Mouse (Mus musculus): Measurements from ENCODE around the gene Rgcc. TPM values are rescaled to one million over a fixed set of nuclear protein-coding genes. Genes with fewer than 3 reads are reported as not detected.

Rgcc gene
- polyA plus RNA-seq, 1 experiment from 2014 or later = 45.4 TPM

DNA sequence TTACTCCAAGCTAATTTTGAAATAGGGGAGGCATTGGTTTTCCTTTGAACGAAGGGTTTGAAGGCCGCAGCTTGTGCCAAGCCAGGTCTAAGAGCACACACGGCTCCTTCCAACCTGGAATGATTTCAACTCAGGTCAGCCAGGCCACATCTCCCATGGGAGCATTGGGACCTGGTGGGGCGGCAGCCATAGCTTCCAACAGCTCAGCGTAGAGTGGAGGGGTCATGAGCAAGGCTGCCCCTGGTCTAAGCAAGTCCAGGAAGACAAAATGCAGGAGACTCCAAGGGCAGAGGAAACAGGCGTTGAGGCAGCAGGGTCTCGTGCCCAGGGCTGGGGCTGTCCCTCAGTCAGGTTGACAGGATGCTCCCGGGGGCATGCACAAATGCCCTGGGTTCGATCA is 28.5 kb downstream of the Rgcc start:
- H3K27ac ChIP-seq (replicated peaks) = no peak overlapping the region
- ATAC-seq (ENCODE audit: low FRiP score, low TSS enrichment) (no peak), DNase-seq (ENCODE audit: low spot score) (no peak)
- H3K4me2 ChIP-seq (replicated peaks; ENCODE audit: low read depth) = no peak overlapping the region
- TF ChIP-seq CTCF (IDR thresholded peaks at IDR 0.05; ENCODE audit: low read depth) = no peak
- TF ChIP-seq EP300 (optimal IDR thresholded peaks at IDR 0.05) = no peak
- H3K9me3 ChIP-seq (ENCODE audit: control insufficient read depth, low read length) = no peaks in the 10 kb centered on the region
- H3K36me3 ChIP-seq (ENCODE audit: control insufficient read depth, insufficient read depth, low read length) = no peaks in the 10 kb centered on the region
- 85% methylated on average over 9 of the region's 9 CpGs for WGBS
- H3K27me3 ChIP-seq (ENCODE audit: control insufficient read depth, insufficient read depth, low read length) = no peaks in the 10 kb centered on the region
- H3K4me1 ChIP-seq (replicated peaks; ENCODE audit: control insufficient read depth, insufficient read depth) = no peaks in the 10 kb centered on the region
- H3K4me3 ChIP-seq (ENCODE audit: low read depth, low read length) = no peak overlapping the region
- no peak overlapping the region for H3K9ac ChIP-seq (ENCODE audit: low read length)

DNA sequence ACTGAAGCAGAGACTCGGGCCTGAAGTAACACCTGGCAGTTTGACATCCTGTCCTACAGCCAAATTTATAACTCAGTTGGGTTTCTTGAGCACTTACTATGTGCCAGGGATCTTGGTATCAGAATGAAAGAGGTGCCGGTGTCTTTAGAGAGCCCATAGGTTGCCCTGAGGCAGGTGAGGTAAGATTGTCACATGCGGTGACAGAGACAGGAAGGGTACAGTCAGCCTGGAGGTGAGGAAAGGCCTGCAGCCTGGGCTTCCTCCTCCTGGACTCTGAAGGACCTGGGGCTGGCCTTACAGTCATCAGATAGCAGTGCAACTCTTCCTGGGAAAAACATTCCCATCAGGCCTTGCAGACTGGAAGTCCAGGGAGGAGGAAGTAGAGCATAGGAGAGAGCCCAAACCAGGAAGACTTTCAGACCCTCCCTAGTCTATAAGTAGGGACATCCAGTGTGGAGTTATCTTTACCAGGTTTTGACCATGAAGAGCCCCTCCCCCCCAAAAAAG is 29.2 kb downstream of the Rgcc start:
- H3K4me1 ChIP-seq (replicated peaks; ENCODE audit: control insufficient read depth, insufficient read depth) = no peaks in the 10 kb centered on the region
- DNase-seq (ENCODE audit: low spot score) (no peak), ATAC-seq (ENCODE audit: low FRiP score, low TSS enrichment) (no peak)
- H3K9ac ChIP-seq (ENCODE audit: low read length) = no peak overlapping the region
- H3K27ac ChIP-seq (replicated peaks) = no peak overlapping the region
- no peaks in the 10 kb centered on the region for H3K9me3 ChIP-seq (ENCODE audit: control insufficient read depth, low read length)
- no peak overlapping the region for H3K4me3 ChIP-seq (ENCODE audit: low read depth, low read length)
- H3K4me2 ChIP-seq (replicated peaks; ENCODE audit: low read depth) = no peak overlapping the region
- TF ChIP-seq CTCF (IDR thresholded peaks at IDR 0.05; ENCODE audit: low read depth) = no peak
- TF ChIP-seq EP300 (optimal IDR thresholded peaks at IDR 0.05) = no peak
- WGBS = 88% methylated on average over 3 of the region's 3 CpGs
- H3K27me3 ChIP-seq (ENCODE audit: control insufficient read depth, insufficient read depth, low read length) = no peaks in the 10 kb centered on the region
- H3K36me3 ChIP-seq (ENCODE audit: control insufficient read depth, insufficient read depth, low read length) = no peaks in the 10 kb centered on the region

DNA sequence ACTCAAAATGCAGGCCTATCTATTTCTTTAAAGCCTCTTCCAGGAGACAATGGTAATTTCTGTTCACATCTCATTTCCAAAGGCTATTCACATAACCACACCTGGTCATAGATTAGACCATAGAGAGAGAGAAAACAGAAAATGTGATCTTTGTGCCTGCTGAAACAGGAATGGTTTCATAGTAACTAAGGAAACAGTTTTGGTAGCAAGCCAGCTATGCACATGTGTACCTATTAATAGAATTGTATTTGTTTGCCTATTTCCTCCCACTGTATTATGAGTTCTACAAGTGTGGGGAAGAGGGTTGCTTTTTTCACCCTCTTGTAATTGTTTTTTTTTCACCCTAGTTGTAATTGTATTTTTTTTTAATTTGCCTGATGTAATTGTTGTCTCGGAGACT is 31.9 kb downstream of the Rgcc start:
- Histone ChIP-seq H3K4me3 (ENCODE audit: low read depth, low read length) (no peak overlapping the region), H3K9me3 (ENCODE audit: control insufficient read depth, low read length) (no peaks in the 10 kb centered on the region), H3K27me3 (ENCODE audit: control insufficient read depth, insufficient read depth, low read length) (no peaks in the 10 kb centered on the region), H3K9ac (ENCODE audit: low read length) (no peak overlapping the region), H3K4me2 (replicated peaks; ENCODE audit: low read depth) (no peak overlapping the region), H3K27ac (replicated peaks) (no peak overlapping the region), H3K36me3 (ENCODE audit: control insufficient read depth, insufficient read depth, low read length) (no peaks in the 10 kb centered on the region), H3K4me1 (replicated peaks; ENCODE audit: control insufficient read depth, insufficient read depth) (no peaks in the 10 kb centered on the region)
- 51% methylated on average over 1 of the region's 1 CpGs for WGBS
- TF ChIP-seq EP300 (optimal IDR thresholded peaks at IDR 0.05) (no peak), CTCF (IDR thresholded peaks at IDR 0.05; ENCODE audit: low read depth) (no peak)
- DNase-seq (ENCODE audit: low spot score) = no peak
- ATAC-seq (ENCODE audit: low FRiP score, low TSS enrichment) = peak; percentile 53; the same call in 1 of the 2 replicates

DNA sequence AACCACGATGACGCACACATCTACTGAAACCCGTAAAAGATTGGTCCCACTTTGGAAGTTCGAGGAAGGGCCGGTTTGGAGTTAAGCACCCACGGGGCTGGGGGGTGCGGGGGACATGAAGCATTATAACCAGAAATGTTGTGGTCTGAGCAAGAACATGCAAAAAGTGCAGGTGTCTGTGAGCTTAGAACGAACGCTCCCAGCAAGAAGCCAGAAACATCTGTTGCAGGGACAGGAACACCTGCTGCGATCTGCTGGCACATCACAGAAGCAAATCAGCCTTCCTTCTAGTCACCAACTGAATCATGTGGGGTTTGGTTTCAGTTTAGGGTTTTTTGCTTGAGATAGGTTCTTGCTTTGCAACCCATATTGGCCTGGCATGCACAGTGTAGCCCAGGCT is 33.6 kb downstream of the Rgcc start:
- H3K36me3 ChIP-seq (ENCODE audit: control insufficient read depth, insufficient read depth, low read length) = no peaks in the 10 kb centered on the region
- H3K27ac ChIP-seq (replicated peaks) = no peak overlapping the region
- no peaks in the 10 kb centered on the region for H3K9me3 ChIP-seq (ENCODE audit: control insufficient read depth, low read length)
- no peak for TF ChIP-seq CTCF (IDR thresholded peaks at IDR 0.05; ENCODE audit: low read depth)
- no peak for TF ChIP-seq EP300 (optimal IDR thresholded peaks at IDR 0.05)
- ATAC-seq (ENCODE audit: low FRiP score, low TSS enrichment) (no peak), DNase-seq (ENCODE audit: low spot score) (no peak)
- 86% methylated on average over 10 of the region's 10 CpGs for WGBS
- no peaks in the 10 kb centered on the region for H3K4me1 ChIP-seq (replicated peaks; ENCODE audit: control insufficient read depth, insufficient read depth)
- H3K27me3 ChIP-seq (ENCODE audit: control insufficient read depth, insufficient read depth, low read length) = no peaks in the 10 kb centered on the region
- no peak overlapping the region for H3K4me2 ChIP-seq (replicated peaks; ENCODE audit: low read depth)
- H3K4me3 ChIP-seq (ENCODE audit: low read depth, low read length) = no peak overlapping the region
- H3K9ac ChIP-seq (ENCODE audit: low read length) = no peak overlapping the region

DNA sequence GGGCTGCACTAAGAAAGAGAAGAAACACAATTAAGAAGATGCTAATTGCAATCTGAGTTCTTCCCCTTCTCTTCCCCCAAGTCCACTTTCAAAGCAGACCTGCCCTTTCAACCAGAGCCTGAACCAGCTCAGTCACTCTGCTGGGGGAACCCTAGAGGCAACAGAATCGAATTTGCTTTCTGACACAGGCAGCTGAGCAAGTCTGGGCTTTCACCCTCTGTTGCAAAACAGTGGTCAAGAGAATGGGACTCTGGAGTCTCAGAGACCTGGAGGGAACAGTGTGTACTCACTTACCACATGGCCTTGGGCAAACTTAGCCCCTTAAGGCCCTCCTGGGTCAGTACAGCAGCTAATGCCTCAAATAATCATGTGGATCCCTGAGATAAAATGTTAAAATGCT is 34.1 kb downstream of the Rgcc start:
- no peaks in the 10 kb centered on the region for H3K4me1 ChIP-seq (replicated peaks; ENCODE audit: control insufficient read depth, insufficient read depth)
- TF ChIP-seq CTCF (IDR thresholded peaks at IDR 0.05; ENCODE audit: low read depth) (no peak), EP300 (optimal IDR thresholded peaks at IDR 0.05) (no peak)
- H3K36me3 ChIP-seq (ENCODE audit: control insufficient read depth, insufficient read depth, low read length) = no peaks in the 10 kb centered on the region
- H3K9ac ChIP-seq (ENCODE audit: low read length) = no peak overlapping the region
- no peak overlapping the region for H3K27ac ChIP-seq (replicated peaks)
- H3K4me3 ChIP-seq (ENCODE audit: low read depth, low read length) = no peak overlapping the region
- no peaks in the 10 kb centered on the region for H3K9me3 ChIP-seq (ENCODE audit: control insufficient read depth, low read length)
- WGBS = 67% methylated on average over 1 of the region's 1 CpGs
- no peak for ATAC-seq (ENCODE audit: low FRiP score, low TSS enrichment)
- H3K4me2 ChIP-seq (replicated peaks; ENCODE audit: low read depth) = no peak overlapping the region
- no peak for DNase-seq (ENCODE audit: low spot score)
- no peaks in the 10 kb centered on the region for H3K27me3 ChIP-seq (ENCODE audit: control insufficient read depth, insufficient read depth, low read length)

DNA sequence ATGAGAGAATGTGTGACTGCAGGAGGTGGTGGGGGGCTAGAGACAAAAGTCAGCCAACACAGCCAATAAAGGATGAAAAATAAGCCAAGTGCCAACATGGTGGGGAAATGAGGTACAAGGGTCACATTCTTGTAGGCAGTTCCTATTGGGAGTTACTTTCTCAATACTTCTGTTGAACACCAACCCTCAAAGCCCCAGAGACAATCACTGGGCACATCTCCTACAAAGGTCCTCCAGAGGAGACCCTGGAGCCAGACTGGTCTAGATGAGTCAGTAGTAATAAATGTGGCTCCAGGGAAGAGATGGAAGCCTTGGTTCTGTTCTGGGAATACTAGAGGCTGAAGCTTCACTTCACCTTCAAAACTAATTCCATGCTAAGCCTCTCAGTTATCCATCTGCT is 35.0 kb downstream of the Rgcc start:
- Histone ChIP-seq H3K27me3 (ENCODE audit: control insufficient read depth, insufficient read depth, low read length) (no peaks in the 10 kb centered on the region), H3K4me1 (replicated peaks; ENCODE audit: control insufficient read depth, insufficient read depth) (no peaks in the 10 kb centered on the region), H3K4me2 (replicated peaks; ENCODE audit: low read depth) (no peak overlapping the region), H3K36me3 (ENCODE audit: control insufficient read depth, insufficient read depth, low read length) (no peaks in the 10 kb centered on the region), H3K9ac (ENCODE audit: low read length) (no peak overlapping the region), H3K9me3 (ENCODE audit: control insufficient read depth, low read length) (no peaks in the 10 kb centered on the region), H3K4me3 (ENCODE audit: low read depth, low read length) (no peak overlapping the region), H3K27ac (replicated peaks) (no peak overlapping the region)
- ATAC-seq (ENCODE audit: low FRiP score, low TSS enrichment) (no peak), DNase-seq (ENCODE audit: low spot score) (no peak)
- no peak for TF ChIP-seq EP300 (optimal IDR thresholded peaks at IDR 0.05)
- no peak for TF ChIP-seq CTCF (IDR thresholded peaks at IDR 0.05; ENCODE audit: low read depth)
